Mouse (Mus musculus): ENCODE results near the gene Arhgap42. TPM values are rescaled to one million over a fixed set of nuclear protein-coding genes. Genes with fewer than 3 reads are reported as not detected.

The Arhgap42 gene
- total RNA-seq, 2 experiments from 2014 or later, result 15.2 to 21.2 TPM

GRCm38 (mm10) chr9:9049202-9049601, 189.7 kb downstream of the Arhgap42 start:
- peak; percentile 1 for DNase-seq
- intact Hi-C loops (cut with DNase I), result no loop called here

GRCm38 (mm10) chr9:9041009-9041408, 197.9 kb downstream of the Arhgap42 start:
- DNase-seq, result no peak
- intact Hi-C loops (cut with DNase I), result no loop called here

GRCm38 (mm10) chr9:9037017-9037671, 201.8 kb downstream of the Arhgap42 start:
- intact Hi-C loops (cut with DNase I), result no loop called here
- DNase-seq, result no peak

- intact Hi-C loops (cut with DNase I), result no loop called here
- no peak for DNase-seq
Measured at GRCm38 (mm10) chr9:9027904-9028303, 211.0 kb downstream of the Arhgap42 start.

- no peak for DNase-seq
- intact Hi-C loops (cut with DNase I), result no loop called here
Measured at GRCm38 (mm10) chr9:9027445-9027844, 211.5 kb downstream of the Arhgap42 start.

- intact Hi-C loops (cut with DNase I), result no loop called here
Measured at GRCm38 (mm10) chr9:9015108-9015507, 223.8 kb downstream of the Arhgap42 start.

GRCm38 (mm10) chr9:9001170-9001569, 237.7 kb downstream of the Arhgap42 start:
- intact Hi-C loops (cut with DNase I), result no loop called here
- no peak for DNase-seq

More at GRCm38 (mm10) chr9:9015108-9015507, 223.8 kb downstream of the Arhgap42 start:
- no peak for DNase-seq

- DNase-seq, result no peak
- intact Hi-C loops (cut with DNase I), result no loop called here
Measured at GRCm38 (mm10) chr9:8996494-8996893, 242.4 kb downstream of the Arhgap42 start.

- no peak for DNase-seq
- intact Hi-C loops (cut with DNase I), result no loop called here
Measured at GRCm38 (mm10) chr9:8982315-8982714, 256.6 kb downstream of the Arhgap42 start.

GRCm38 (mm10) chr9:8977775-8978174, 261.1 kb downstream of the Arhgap42 start:
- DNase-seq, result no peak
- intact Hi-C loops (cut with DNase I), result no loop called here

GRCm38 (mm10) chr9:8971491-8971890, 267.4 kb downstream of the Arhgap42 start, which contains the start of gene Gm16485:
TSS of gene Gm16485 (plus strand) at chr9:8971791.
- intact Hi-C loops (cut with DNase I), result no loop called here
- DNase-seq, result no peak

- intact Hi-C loops (cut with DNase I), result no loop called here
- no peak for DNase-seq
Measured at GRCm38 (mm10) chr9:8970240-8970639, 268.7 kb downstream of the Arhgap42 start.

- intact Hi-C loops (cut with DNase I), result loop anchor here (10.0 kb wide), 1 partner anchor 260 kb away; no protein-coding TSS in a partner anchor
- DNase-seq, result peak; percentile 34
Measured at GRCm38 (mm10) chr9:8964512-8965133, 274.3 kb downstream of the Arhgap42 start.

GRCm38 (mm10) chr9:8953306-8953705, 285.6 kb downstream of the Arhgap42 start:
- DNase-seq, result no peak
- intact Hi-C loops (cut with DNase I), result no loop called here

All from left cerebral cortex, postnatal 4 days (tissue).